In the genomic region with DNA sequence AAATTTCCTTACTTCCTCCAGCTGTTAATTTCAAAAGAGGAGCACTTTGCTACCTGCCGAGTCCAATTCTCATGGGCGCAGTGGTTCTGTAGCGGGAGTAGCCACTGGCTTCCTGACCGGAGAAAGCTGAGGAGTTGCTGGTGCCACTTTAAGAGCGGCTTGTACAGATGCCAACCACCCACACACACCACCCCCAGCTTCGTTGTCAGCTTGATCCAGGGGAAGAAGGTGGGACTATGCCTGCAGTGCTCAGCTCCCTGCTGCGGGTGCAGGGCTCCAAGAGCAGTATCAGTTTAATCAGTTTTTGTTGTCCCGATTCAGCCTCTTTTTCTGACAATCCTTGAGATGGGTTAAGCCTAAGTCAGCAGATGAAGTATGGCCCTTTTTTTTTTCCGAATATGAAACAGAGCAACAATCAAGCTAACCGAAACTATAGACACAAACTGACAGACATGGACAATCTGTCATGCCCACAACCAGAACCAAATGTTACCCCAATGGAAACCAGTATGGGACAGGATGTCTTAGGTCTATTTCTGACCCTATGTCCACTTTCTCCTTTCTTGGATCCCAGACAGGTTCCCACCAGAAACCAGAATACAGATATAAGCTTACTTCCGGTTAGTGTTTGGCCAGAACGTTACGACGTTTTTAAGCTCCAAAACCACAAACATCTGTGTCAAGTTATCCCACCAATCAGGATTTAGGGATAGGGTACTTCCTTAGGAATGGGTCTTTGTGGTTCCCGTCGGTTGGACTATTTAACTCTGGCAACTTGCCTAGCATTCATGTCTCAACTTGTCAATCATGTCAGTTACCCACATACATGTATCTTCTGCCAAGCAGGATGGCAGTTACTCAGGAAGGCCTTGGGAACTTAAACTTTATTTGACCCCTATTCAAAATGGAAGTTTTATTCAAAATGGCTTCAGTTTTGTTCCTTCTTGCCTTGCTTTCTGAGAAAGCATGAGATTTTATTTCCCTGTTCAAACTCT, we compare ENCODE assay signal across 10 mouse cellular contexts. TPM values are rescaled to one million over a fixed set of nuclear protein-coding genes. Genes with fewer than 3 reads are reported as not detected.
A peak's percentile ranks its signal among the peaks of the same experiment; 100 is the strongest.
DNase-seq lines count a peak whose midpoint lies in the region; ATAC-seq and TF ChIP-seq lines count a peak whose summit lies in the region.
"Had no signal": no experiment of that assay in that cellular context is flagged by ENCODE, and none has a peak within 500 bp of the region (broad histone marks: within the 10 kb centered on the region; RNA-seq: fewer than 3 reads in every experiment).

No protein-coding gene starts in this region.

- H3K36me3 ChIP-seq in embryonic facial prominence, embryonic 14.5 days (ENCODE audit: control insufficient read depth, insufficient read depth, low read length): no peaks in the 10 kb centered on the region
- H3K36me3 ChIP-seq in embryonic facial prominence, embryonic 10.5 days (replicated peaks): no peaks in the 10 kb centered on the region
- H3K36me3 ChIP-seq in stomach, postnatal 0 days (ENCODE audit: control insufficient read depth, insufficient read depth, low read length): no peaks in the 10 kb centered on the region

- H3K27ac ChIP-seq in embryonic facial prominence, embryonic 14.5 days (replicated peaks; ENCODE audit: low read depth, low read length): no peak overlapping the region
- no peak overlapping the region for H3K27ac ChIP-seq in embryonic facial prominence, embryonic 10.5 days (replicated peaks)
- no peak overlapping the region for H3K27ac ChIP-seq in stomach, postnatal 0 days (replicated peaks)

- H3K27me3 ChIP-seq in embryonic facial prominence, embryonic 14.5 days (replicated peaks; ENCODE audit: control insufficient read depth, insufficient read depth, low read length): no peaks in the 10 kb centered on the region
- no peaks in the 10 kb centered on the region for H3K27me3 ChIP-seq in embryonic facial prominence, embryonic 10.5 days (replicated peaks; ENCODE audit: low read depth, poor library complexity, severe bottlenecking)
- no peaks in the 10 kb centered on the region for H3K27me3 ChIP-seq in stomach, postnatal 0 days (ENCODE audit: control insufficient read depth, insufficient read depth, low read length)

- 60% methylated on average over 16 of the region's 16 CpGs for whole genome bisulfite sequencing in embryonic facial prominence, embryonic 14.5 days
- WGBS in embryonic facial prominence, embryonic 10.5 days: 84% methylated on average over 16 of the region's 16 CpGs
- WGBS in stomach, postnatal 0 days: 74% methylated on average over 16 of the region's 16 CpGs

- H3K9ac ChIP-seq in embryonic facial prominence, embryonic 14.5 days (ENCODE audit: low read depth, low read length): no peak overlapping the region
- no peak overlapping the region for H3K9ac ChIP-seq in stomach, postnatal 0 days (ENCODE audit: low read length)

- ATAC-seq in embryonic facial prominence, embryonic 14.5 days (ENCODE audit: low read depth): no peak
- peak; percentile 47; the same call in 1 of the 2 replicates for ATAC-seq in neutrophil, adult 5-6 weeks (ENCODE audit: extremely low read depth, insufficient number of reproducible peaks, low FRiP score, poor library complexity, severe bottlenecking)
- no peak for ATAC-seq in stomach, postnatal 0 days (ENCODE audit: low FRiP score, low TSS enrichment)
- ATAC-seq: inflammation-experienced regulatory T-cells, adult 6 months had no signal

- H3K4me1 ChIP-seq in embryonic facial prominence, embryonic 14.5 days (ENCODE audit: control insufficient read depth, insufficient read depth, low read length): no peaks in the 10 kb centered on the region
- peaks cover 4% of the 10 kb centered on the region for H3K4me1 ChIP-seq in embryonic facial prominence, embryonic 10.5 days
- no peaks in the 10 kb centered on the region for H3K4me1 ChIP-seq in stomach, postnatal 0 days (replicated peaks; ENCODE audit: control insufficient read depth, insufficient read depth)

- peak; percentile 35 for DNase-seq in embryonic facial prominence, embryonic 14.5 days (ENCODE audit: low spot score)
- no peak for DNase-seq in embryonic facial prominence, embryonic 10.5 days (ENCODE audit: low spot score)
- DNase-seq in CD4-positive helper T cell, adult 2 months (ENCODE audit: low read depth, low spot score): peak; percentile 26
- peak; percentile 38 to 82 for DNase-seq in frontal cortex, adult 2 months (ENCODE audit: extremely low spot score in 1 of 2, low spot score in 1 of 2)
- DNase-seq in liver: no peak
- no peak for DNase-seq in stomach, postnatal 0 days (ENCODE audit: low spot score)
- no peak for DNase-seq in ovary, postnatal 10 days (ENCODE audit: low spot score)

- no peak for TF ChIP-seq EP300 in stomach, postnatal 0 days (optimal IDR thresholded peaks at IDR 0.05)

- no peak for TF ChIP-seq CTCF in stomach, postnatal 0 days (IDR thresholded peaks at IDR 0.05; ENCODE audit: low read depth)

- H3K4me3 ChIP-seq in embryonic facial prominence, embryonic 14.5 days (ENCODE audit: low read depth, low read length): no peak overlapping the region
- H3K4me3 ChIP-seq in embryonic facial prominence, embryonic 10.5 days: no peak overlapping the region
- no peak overlapping the region for H3K4me3 ChIP-seq in stomach, postnatal 0 days (ENCODE audit: low read depth, low read length)

- no peaks in the 10 kb centered on the region for H3K9me3 ChIP-seq in embryonic facial prominence, embryonic 14.5 days (ENCODE audit: control insufficient read depth, low read length)
- H3K9me3 ChIP-seq in embryonic facial prominence, embryonic 10.5 days: no peaks in the 10 kb centered on the region
- no peaks in the 10 kb centered on the region for H3K9me3 ChIP-seq in stomach, postnatal 0 days (ENCODE audit: control insufficient read depth, low read length)

- H3K4me2 ChIP-seq in embryonic facial prominence, embryonic 14.5 days (ENCODE audit: low read depth, low read length): no peak overlapping the region
- H3K4me2 ChIP-seq in stomach, postnatal 0 days (replicated peaks; ENCODE audit: low read depth): no peak overlapping the region

RNA-seq across cellular contexts. Expression of a gene that starts 17.3 kb away (rescaled TPM):
- polyA plus RNA-seq in embryonic facial prominence, embryonic 14.5 days (2014; fragmentation: Nextera tagmentation; extraction: Ambion mirVana): 0.35 and 0.75 TPM in 2 replicates
- not detected in 2 replicates for polyA plus RNA-seq in embryonic facial prominence, embryonic 10.5 days (2016; fragmentation: Nextera tagmentation; extraction: Ambion mirVana)
- 0.42 and 0.58 TPM in 2 replicates for polyA plus RNA-seq in frontal cortex, adult 2 months (2012; rRNA removed)
- total RNA-seq in neutrophil, adult 5-6 weeks (2017): 0.23 and 0.61 TPM in 2 replicates
- 1.4 and 1.6 TPM in 2 replicates for polyA plus RNA-seq in stomach, postnatal 0 days (2015; fragmentation: Nextera tagmentation; extraction: Ambion mirVana)
- polyA plus RNA-seq: embryonic facial prominence, embryonic 11.5 days; inflammation-experienced regulatory T-cells, adult 6 months had no signal

Comparison
In these comparisons a context has a peak if more than half of its experiments do, and no peak if none do; other contexts are left out.
1. DNase-seq: peak in embryonic facial prominence, embryonic 14.5 days (single experiment), CD4-positive helper T cell, adult 2 months (single experiment) and frontal cortex, adult 2 months (2 of 2); none in embryonic facial prominence, embryonic 10.5 days (single experiment), liver (single experiment), stomach, postnatal 0 days (single experiment) and ovary, postnatal 10 days (single experiment).